Mouse (Mus musculus) megakaryocyte, embryonic 14.5 days (primary cell): ENCODE results near the gene Tpk1.

Experiments used
- FLI1 ChIP-seq: IDR thresholded peaks from 2 replicates; pipeline ENCODE4 v1.6.1; 2012; ENCODE audit warnings: low read length, inconsistent platforms, mixed read lengths
- GATA1 ChIP-seq: IDR thresholded peaks from 3 replicates; pipeline ENCODE4 v1.6.1; 2012; ENCODE audit warnings: mixed read lengths, low read length, inconsistent platforms, borderline replicate concordance

DNA sequence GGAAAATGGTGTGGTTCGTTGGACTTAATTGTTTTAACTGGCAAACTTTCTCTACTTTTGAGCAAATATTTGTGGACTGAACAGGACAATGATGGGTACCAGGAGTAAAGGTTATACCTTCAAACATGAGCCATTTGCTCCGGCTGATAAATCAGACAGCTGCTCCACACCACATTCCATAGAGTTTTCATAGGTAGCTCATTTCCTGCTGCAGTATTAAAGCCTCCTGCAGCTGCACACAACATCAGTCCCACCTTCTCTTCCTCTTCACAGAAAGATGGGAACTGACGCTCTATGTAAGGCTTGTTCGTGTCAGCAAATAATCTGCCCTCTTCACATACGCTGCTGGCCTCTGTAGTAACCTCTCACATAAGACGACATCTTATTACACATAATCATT lies 22.4 kb downstream of the Tpk1 start:
- TF ChIP-seq GATA1 (no peak), FLI1 (no peak)
